8 mouse cellular contexts compared by ENCODE assay signal in genomic region chr17:33552964-33553363, GRCm38 (mm10). TPM values are rescaled to one million over a fixed set of nuclear protein-coding genes. Genes with fewer than 3 reads are reported as not detected.
DNase-seq lines count a peak whose midpoint lies in the region; ATAC-seq and TF ChIP-seq lines count a peak whose summit lies in the region.

No protein-coding gene starts in this region.

- intact Hi-C loops in heart, adult 2 months (cut with DNase I), result no loop called here

- TF ChIP-seq POLR2A in heart, adult 2 months (IDR thresholded peaks at IDR 0.05; ENCODE audit: insufficient read depth, low read depth, low read length), result no peak
- no peak for TF ChIP-seq POLR2A in lung, adult 2 months (IDR thresholded peaks at IDR 0.05; ENCODE audit: borderline replicate concordance, extremely low read depth, low read depth, low read length)

- 52% methylated on average over 4 of the region's 4 CpGs for WGBS in heart, adult 2 months
- WGBS in hindbrain, embryonic 11.5 days, result 45% methylated on average over 4 of the region's 4 CpGs
- WGBS in lung, adult 2 months, result 48% methylated on average over 4 of the region's 4 CpGs
- 50% methylated on average over 4 of the region's 4 CpGs for WGBS in stomach, postnatal 0 days

- peak; percentile 65 for TF ChIP-seq CTCF in heart, adult 2 months (IDR thresholded peaks at IDR 0.05)
- peak; percentile 64 for TF ChIP-seq CTCF in lung, adult 2 months (IDR thresholded peaks at IDR 0.05; ENCODE audit: insufficient read depth, low read length)
- TF ChIP-seq CTCF in stomach, postnatal 0 days (IDR thresholded peaks at IDR 0.05; ENCODE audit: low read depth), result peak; percentile 77

- ATAC-seq in hindbrain, embryonic 11.5 days (ENCODE audit: low FRiP score), result no peak
- peak; percentile 43 for ATAC-seq in stomach, postnatal 0 days (ENCODE audit: low FRiP score, low TSS enrichment)

- TF ChIP-seq EP300 in heart, adult 2 months (IDR thresholded peaks at IDR 0.05; ENCODE audit: insufficient read depth, low read depth, low read length), result no peak
- TF ChIP-seq EP300 in stomach, postnatal 0 days (optimal IDR thresholded peaks at IDR 0.05), result no peak

- H3K4me1 ChIP-seq in heart, adult 2 months (ENCODE audit: control insufficient read depth, insufficient read depth, low read length), result no peaks in the 10 kb centered on the region
- no peaks in the 10 kb centered on the region for H3K4me1 ChIP-seq in hindbrain, embryonic 11.5 days (replicated peaks; ENCODE audit: control insufficient read depth, insufficient read depth, low read length)
- H3K4me1 ChIP-seq in lung, adult 2 months (ENCODE audit: control insufficient read depth, insufficient read depth, low read length), result 0 out of 2 replicates have a peak, but pooled peaks cover 2% of the 10 kb centered on the region
- no peaks in the 10 kb centered on the region for H3K4me1 ChIP-seq in stomach, postnatal 0 days (replicated peaks; ENCODE audit: control insufficient read depth, insufficient read depth)

- no peaks in the 10 kb centered on the region for H3K79me2 ChIP-seq in heart, adult 2 months (replicated peaks; ENCODE audit: control insufficient read depth, insufficient read depth, low read length)

- H3K27me3 ChIP-seq in heart, adult 2 months (ENCODE audit: control insufficient read depth, insufficient read depth, low read length), result no peaks in the 10 kb centered on the region
- H3K27me3 ChIP-seq in hindbrain, embryonic 11.5 days (ENCODE audit: control insufficient read depth, insufficient read depth, low read length), result no peaks in the 10 kb centered on the region
- no peaks in the 10 kb centered on the region for H3K27me3 ChIP-seq in stomach, postnatal 0 days (ENCODE audit: control insufficient read depth, insufficient read depth, low read length)

- H3K27ac ChIP-seq in heart, adult 2 months, result no peak overlapping the region
- H3K27ac ChIP-seq in hindbrain, embryonic 11.5 days (ENCODE audit: low read depth, low read length), result no peak overlapping the region
- no peak overlapping the region for H3K27ac ChIP-seq in stomach, postnatal 0 days (replicated peaks)

- H3K36me3 ChIP-seq in heart, adult 2 months (ENCODE audit: control insufficient read depth, insufficient read depth, low read length), result no peaks in the 10 kb centered on the region
- H3K36me3 ChIP-seq in hindbrain, embryonic 11.5 days (ENCODE audit: control insufficient read depth, insufficient read depth, low read length), result no peaks in the 10 kb centered on the region
- 0 out of 2 replicates have a peak, but pooled peaks cover 2% of the 10 kb centered on the region for H3K36me3 ChIP-seq in stomach, postnatal 0 days (ENCODE audit: control insufficient read depth, insufficient read depth, low read length)

- no peak for DNase-seq in heart, adult 2 months
- DNase-seq in heart, adult 11 months, result no peak
- DNase-seq in 416B (ENCODE audit: low read depth) (peak; percentile 42), NIH3T3 (ENCODE audit: low read depth) (peak; percentile 51)
- peak; percentile 64 for DNase-seq in hindbrain, embryonic 11.5 days (ENCODE audit: low spot score)
- peak; percentile 33 for DNase-seq in lung, adult 2 months
- peak; percentile 42 for DNase-seq in stomach, postnatal 0 days (ENCODE audit: low spot score)
- no peak for DNase-seq in urinary bladder, adult 18-20 months (ENCODE audit: low spot score in 2 of 2)

- H3K4me3 ChIP-seq in heart, adult 2 months, result no peak overlapping the region
- H3K4me3 ChIP-seq in hindbrain, embryonic 11.5 days (ENCODE audit: low read depth, low read length), result no peak overlapping the region
- H3K4me3 ChIP-seq in lung, adult 2 months (replicated peaks; ENCODE audit: extremely low read depth, low read depth, low read length), result no peak overlapping the region
- no peak overlapping the region for H3K4me3 ChIP-seq in stomach, postnatal 0 days (ENCODE audit: low read depth, low read length)

- H3K9me3 ChIP-seq in hindbrain, embryonic 11.5 days (ENCODE audit: control insufficient read depth, low read length), result no peaks in the 10 kb centered on the region
- H3K9me3 ChIP-seq in stomach, postnatal 0 days (ENCODE audit: control insufficient read depth, low read length), result no peaks in the 10 kb centered on the region

- H3K9ac ChIP-seq in heart, adult 2 months (ENCODE audit: low read depth, low read length), result no peak overlapping the region
- H3K9ac ChIP-seq in hindbrain, embryonic 11.5 days (ENCODE audit: low read depth, low read length), result no peak overlapping the region
- H3K9ac ChIP-seq in stomach, postnatal 0 days (ENCODE audit: low read length), result no peak overlapping the region

- H3K4me2 ChIP-seq in hindbrain, embryonic 11.5 days (replicated peaks; ENCODE audit: low read depth, low read length), result no peak overlapping the region
- no peak overlapping the region for H3K4me2 ChIP-seq in stomach, postnatal 0 days (replicated peaks; ENCODE audit: low read depth)

RNA-seq across cellular contexts. Expression of gene Myo1f, which starts 2.5 kb away (rescaled TPM):
- 1 to 10 TPM; 2.3 to 3.1 TPM for total RNA-seq in heart, adult 2 months (2021)
- polyA plus RNA-seq in heart, adult 2 months (2012; rRNA removed), result 2.8 and 3.2 TPM in 2 replicates
- polyA plus RNA-seq in hindbrain, embryonic 11.5 days (2014; fragmentation: Nextera tagmentation; extraction: Ambion mirVana), result 1.6 and 3.0 TPM in 2 replicates
- polyA plus RNA-seq in lung, adult 2 months (2012; rRNA removed), result 13.2 and 18.6 TPM in 2 replicates
- 0.98 and 1.5 TPM in 2 replicates for polyA plus RNA-seq in stomach, postnatal 0 days (2015; fragmentation: Nextera tagmentation; extraction: Ambion mirVana)

RNA-seq across cellular contexts. Expression of gene Adamts10, which starts 29.0 kb away (rescaled TPM):
- 10 to 100 TPM; 13.6 to 14.7 TPM for total RNA-seq in heart, adult 2 months (2021)
- 49.0 and 52.2 TPM in 2 replicates for polyA plus RNA-seq in heart, adult 2 months (2012; rRNA removed)
- 29.2 and 36.6 TPM in 2 replicates for polyA plus RNA-seq in hindbrain, embryonic 11.5 days (2014; fragmentation: Nextera tagmentation; extraction: Ambion mirVana)
- polyA plus RNA-seq in lung, adult 2 months (2012; rRNA removed), result 252 and 259 TPM in 2 replicates
- polyA plus RNA-seq in stomach, postnatal 0 days (2015; fragmentation: Nextera tagmentation; extraction: Ambion mirVana), result 12.5 and 15.1 TPM in 2 replicates

Comparison
In these comparisons a context has a peak if more than half of its experiments do, and no peak if none do; other contexts are left out.
1. DNase-seq: peak in 416B (single experiment), NIH3T3 (single experiment), hindbrain, embryonic 11.5 days (single experiment), lung, adult 2 months (single experiment) and stomach, postnatal 0 days (single experiment); none in heart, adult 2 months (0 of 2), heart, adult 11 months (single experiment) and urinary bladder, adult 18-20 months (0 of 2).
2. Peak in every context shown above with its lines, with median percentiles within 50 percentile points of each other: CTCF ChIP-seq.